Mouse (Mus musculus) CH12.LX (cell line): ENCODE results near the gene Sys1.

ENCODE experiments used
- CTCF ChIP-seq, 2 experiments: IDR thresholded peaks in 1 of 2; conservative IDR thresholded peaks in 1 of 2; 2 replicates each; pipeline ENCODE4 v1.5.1; 2011 to 2012; ENCODE audit warnings: low read depth in 2 of 2, low read length in 2 of 2, improper control_type of control experiment in 1 of 2, inconsistent platforms in 1 of 2, mild to moderate bottlenecking in 1 of 2, moderate library complexity in 1 of 2
- POLR2A ChIP-seq: IDR thresholded peaks from 2 replicates; pipeline ENCODE4 v1.6.1; 2011; ENCODE audit warnings: low read depth, mild to moderate bottlenecking, improper control_type of control experiment, low read length
- TBP ChIP-seq: conservative IDR thresholded peaks from 2 replicates; pipeline ENCODE4 v1.6.1; 2011; ENCODE audit warnings: low read depth, low read length, improper control_type of control experiment
- TCF12 ChIP-seq: IDR thresholded peaks from 2 replicates; pipeline ENCODE4 v1.6.1; 2014; ENCODE audit warnings: low read depth, mild to moderate bottlenecking, inconsistent platforms, low read length, improper control_type of control experiment
- ZC3H11A ChIP-seq: IDR thresholded peaks from 2 replicates; pipeline ENCODE4 v1.6.1; 2012; ENCODE audit warnings: low read depth, mild to moderate bottlenecking, inconsistent platforms, low read length, improper control_type of control experiment
- ZNF384 ChIP-seq: IDR thresholded peaks from 2 replicates; pipeline ENCODE4 v1.6.1; 2012; ENCODE audit warnings: low read depth, low read length, improper control_type of control experiment, inconsistent platforms

GRCm38 (mm10) chr2:164436215-164436913 is 20.4 kb upstream of the Sys1 start:
- TF ChIP-seq CTCF (conservative IDR thresholded peaks at IDR 0.05 in 1 of 2, IDR thresholded peaks at IDR 0.05 in 1 of 2; ENCODE audit: low read depth in 2 of 2, low read length in 2 of 2) = no peak
- no peak for TF ChIP-seq POLR2A
- no peak for TF ChIP-seq TCF12
- no peak for TF ChIP-seq ZNF384
- no peak for TF ChIP-seq TBP
- TF ChIP-seq ZC3H11A = no peak
